Mouse (Mus musculus) limb, embryonic 13.5 days (tissue): ENCODE results near the gene Rock2. TPM values are rescaled to one million over a fixed set of nuclear protein-coding genes. Genes with fewer than 3 reads are reported as not detected.
"Not testable (repeated sequence)": the region's sequence is repeated elsewhere in the genome, so short reads cannot be mapped to it uniquely, and the experiment has no call there.

Experiments used
- ATAC-seq: fragments of 200-750 bp; cut with Nextera tagmentation; 2 replicates; pipeline ENCODE4 v1.8.0; 2017; ENCODE audit warnings: low read depth, moderate number of reproducible peaks, moderate TSS enrichment; ENCODE audit not compliant: low FRiP score
- H3K27ac ChIP-seq: fragments of 300-500 bp; sonication (generic); 2 replicates; pipeline ENCODE4 v1.5.1; 2015; ENCODE audit warnings: inconsistent platforms, mild to moderate bottlenecking, moderate library complexity
- H3K27me3 ChIP-seq: fragments of 300-500 bp; sonication (generic); 2 replicates; pipeline ENCODE4 v1.6.1; 2015; ENCODE audit warnings: mild to moderate bottlenecking, inconsistent platforms
- H3K36me3 ChIP-seq: fragments of 300-500 bp; sonication (generic); 2 replicates; pipeline ENCODE4 v1.6.1; 2015; ENCODE audit warnings: inconsistent platforms, mild to moderate bottlenecking, moderate library complexity
- H3K4me1 ChIP-seq: fragments of 300-500 bp; sonication (generic); 2 replicates; pipeline ENCODE4 v1.6.1; 2015; ENCODE audit warnings: inconsistent platforms
- H3K4me2 ChIP-seq: fragments of 300-500 bp; sonication (generic); replicated peaks from 2 replicates; pipeline ENCODE4 v1.6.1; 2015; ENCODE audit warnings: inconsistent platforms, mild to moderate bottlenecking, moderate library complexity
- H3K4me3 ChIP-seq: fragments of 300-500 bp; sonication (generic); 2 replicates; pipeline ENCODE4 v1.5.1; 2015; ENCODE audit warnings: moderate library complexity, mild to moderate bottlenecking, inconsistent platforms
- H3K9ac ChIP-seq: fragments of 300-500 bp; sonication (generic); 2 replicates; pipeline ENCODE4 v1.6.1; 2015; ENCODE audit warnings: mild to moderate bottlenecking, inconsistent platforms
- H3K9me3 ChIP-seq: fragments of 300-500 bp; sonication (generic); 2 replicates; pipeline ENCODE4 v1.6.1; 2016; ENCODE audit warnings: inconsistent platforms
- WGBS: fragments of 180-500 bp; shearing (Covaris S2); methylation state at CpG from one replicate; pipeline ENCODE4 v1.1.7; 2015; 5-methylcytosine and 5-hydroxymethylcytosine counted together
- polyA plus RNA-seq: library from polyadenylated mRNA; unstranded; fragments of >200 nt; fragmentation: Nextera tagmentation; extraction: Ambion mirVana; gene quantifications from 2 replicates; pipeline ENCODE4 v1.2.1, GENCODE M21; 2015

Gene Rock2
- polyA plus RNA-seq, 1 experiment from 2014 or later = 14.9 TPM

DNA sequence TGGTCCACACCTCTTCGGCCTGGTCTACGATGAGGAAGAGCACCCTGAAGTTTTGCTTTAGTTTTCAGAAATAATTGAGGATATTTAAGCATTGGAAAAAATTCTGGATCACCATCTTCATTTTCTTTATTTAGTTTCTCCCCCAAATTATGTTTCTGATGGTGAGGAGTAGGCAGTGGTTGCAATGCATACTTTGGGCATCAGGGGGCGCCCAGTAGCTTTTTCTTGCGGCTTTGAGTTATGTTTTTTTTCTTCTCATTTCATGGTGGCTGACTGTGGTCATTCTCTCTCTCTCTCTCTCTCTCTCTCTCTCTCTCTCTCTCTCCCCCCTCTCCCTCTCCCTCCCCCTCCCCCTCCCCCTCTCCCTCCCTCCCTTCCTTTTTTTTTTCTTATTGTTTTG is 123.8 kb downstream of the Rock2 start:
- Histone ChIP-seq H3K4me1 (no peaks in the 10 kb centered on the region), H3K27ac (no peak overlapping the region), H3K36me3 (no peaks in the 10 kb centered on the region), H3K9me3 (peaks cover 2% of the 10 kb centered on the region; the same call in 1 of the 2 replicates), H3K4me3 (no peak overlapping the region), H3K27me3 (no peaks in the 10 kb centered on the region), H3K9ac (no peak overlapping the region), H3K4me2 (no peak overlapping the region)
- no peak for ATAC-seq
- 36% methylated on average over 4 of the region's 4 CpGs for WGBS

DNA sequence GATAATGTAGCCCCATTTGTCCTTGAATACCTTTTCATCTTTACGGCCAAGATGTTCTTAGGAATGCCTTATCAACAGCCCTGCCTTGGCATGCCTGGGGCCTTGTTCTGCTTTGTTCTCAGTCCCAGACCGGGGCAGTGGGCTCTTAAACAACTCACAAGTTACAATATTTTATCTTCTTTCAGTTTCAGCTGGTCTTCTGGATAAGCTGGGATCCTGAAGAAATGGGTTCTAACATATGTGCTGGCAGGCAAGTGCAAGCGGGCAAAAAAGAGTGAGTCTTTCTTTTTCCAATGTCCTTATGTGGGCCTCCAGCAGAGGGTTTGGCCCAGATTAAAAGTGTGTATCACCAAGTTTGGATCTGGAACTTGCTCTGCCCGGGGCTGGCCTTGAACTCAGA is 126.4 kb downstream of the Rock2 start:
- H3K27me3 ChIP-seq, H3K9me3 ChIP-seq, H3K9ac ChIP-seq, ATAC-seq, H3K4me1 ChIP-seq, H3K4me3 ChIP-seq, H3K27ac ChIP-seq, H3K36me3 ChIP-seq, H3K4me2 ChIP-seq: not testable (repeated sequence)
- 87% methylated on average over 4 of the region's 4 CpGs for WGBS

GRCm38 (mm10) chr12:17022145-17022544 is 127.5 kb downstream of the Rock2 start:
- no peak overlapping the region for H3K27ac ChIP-seq
- no peaks in the 10 kb centered on the region for H3K36me3 ChIP-seq
- no peaks in the 10 kb centered on the region for H3K4me1 ChIP-seq
- peaks cover 5% of the 10 kb centered on the region; the same call in 1 of the 2 replicates for H3K9me3 ChIP-seq
- no peak overlapping the region for H3K4me3 ChIP-seq
- no peak overlapping the region for H3K9ac ChIP-seq
- no peak for ATAC-seq
- no peak overlapping the region for H3K4me2 ChIP-seq
- WGBS = 80% methylated on average over 4 of the region's 4 CpGs
- no peaks in the 10 kb centered on the region for H3K27me3 ChIP-seq

DNA sequence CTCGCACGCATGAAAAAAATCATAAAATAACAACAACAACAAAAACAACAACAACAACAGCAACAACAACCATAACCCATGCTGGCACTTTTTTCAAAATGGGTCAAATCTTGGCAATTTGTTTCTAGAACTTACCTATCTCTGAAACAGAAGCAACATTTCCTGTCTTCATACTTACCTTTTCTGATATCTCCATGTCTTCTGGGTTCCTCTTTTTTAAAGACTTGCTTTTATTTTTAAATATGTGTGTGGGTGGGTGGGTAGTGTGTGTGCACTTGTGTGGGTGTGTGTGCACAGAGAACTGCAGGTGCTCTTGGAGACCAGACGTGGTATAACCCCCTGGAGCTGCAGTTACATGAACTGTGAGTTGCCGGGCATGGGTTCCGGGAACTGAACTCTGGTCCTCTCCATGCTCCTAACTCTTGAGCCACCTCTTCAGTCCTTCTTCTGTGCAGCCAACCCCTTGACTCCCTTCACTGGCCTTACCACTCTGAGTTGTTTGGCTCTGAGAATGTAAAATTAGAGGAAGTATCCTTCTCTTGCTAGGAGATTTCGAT is 129.9 kb downstream of the Rock2 start:
- no peaks in the 10 kb centered on the region for H3K4me1 ChIP-seq
- no peak for ATAC-seq
- 91% methylated on average over 6 of the region's 6 CpGs for WGBS
- H3K4me3 ChIP-seq = no peak overlapping the region
- H3K27me3 ChIP-seq = no peaks in the 10 kb centered on the region
- no peaks in the 10 kb centered on the region for H3K36me3 ChIP-seq
- no peak overlapping the region for H3K27ac ChIP-seq
- H3K4me2 ChIP-seq = no peak overlapping the region
- H3K9me3 ChIP-seq = peaks cover 5% of the 10 kb centered on the region; the same call in 1 of the 2 replicates
- no peak overlapping the region for H3K9ac ChIP-seq

- Histone ChIP-seq H3K27me3 (0 out of 2 replicates have a peak, but pooled peaks cover 4% of the 10 kb centered on the region), H3K9me3 (no peaks in the 10 kb centered on the region; the same call in 1 of the 2 replicates), H3K4me2 (no peak overlapping the region), H3K36me3 (no peaks in the 10 kb centered on the region), H3K9ac (no peak overlapping the region), H3K4me3 (no peak overlapping the region), H3K4me1 (peaks cover 8% of the 10 kb centered on the region; the same call in 1 of the 2 replicates), H3K27ac (no peak overlapping the region)
- no peak for ATAC-seq
- WGBS = 40% methylated on average over 13 of the region's 13 CpGs
Observed at GRCm38 (mm10) chr12:17032694-17033463, 138.2 kb downstream of the Rock2 start.

DNA sequence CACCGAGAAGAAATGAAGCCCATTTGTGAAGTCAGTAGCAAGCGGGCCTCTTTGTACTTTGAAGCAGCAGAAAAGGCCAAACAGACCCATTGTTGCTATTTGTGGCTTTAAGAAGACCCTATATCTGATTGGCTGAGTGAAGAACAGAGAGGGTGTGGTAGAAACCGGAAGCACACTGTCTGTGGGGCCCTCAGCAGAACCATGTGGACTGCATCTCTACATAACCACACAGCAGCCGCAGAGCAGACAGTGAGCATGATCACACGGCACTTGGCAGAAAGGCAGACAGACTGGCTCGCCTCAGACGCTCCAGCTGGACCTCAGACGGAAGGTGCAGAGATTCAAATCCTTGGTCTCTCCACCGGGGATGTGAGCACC is 138.8 kb downstream of the Rock2 start:
- no peak overlapping the region for H3K27ac ChIP-seq
- H3K9ac ChIP-seq = no peak overlapping the region
- H3K4me1 ChIP-seq = peaks cover 8% of the 10 kb centered on the region; the same call in 1 of the 2 replicates
- no peaks in the 10 kb centered on the region for H3K36me3 ChIP-seq
- 78% methylated on average over 9 of the region's 9 CpGs for WGBS
- no peak overlapping the region for H3K4me3 ChIP-seq
- no peaks in the 10 kb centered on the region; the same call in 1 of the 2 replicates for H3K9me3 ChIP-seq
- ATAC-seq = no peak
- H3K27me3 ChIP-seq = 0 out of 2 replicates have a peak, but pooled peaks cover 4% of the 10 kb centered on the region
- no peak overlapping the region for H3K4me2 ChIP-seq

DNA sequence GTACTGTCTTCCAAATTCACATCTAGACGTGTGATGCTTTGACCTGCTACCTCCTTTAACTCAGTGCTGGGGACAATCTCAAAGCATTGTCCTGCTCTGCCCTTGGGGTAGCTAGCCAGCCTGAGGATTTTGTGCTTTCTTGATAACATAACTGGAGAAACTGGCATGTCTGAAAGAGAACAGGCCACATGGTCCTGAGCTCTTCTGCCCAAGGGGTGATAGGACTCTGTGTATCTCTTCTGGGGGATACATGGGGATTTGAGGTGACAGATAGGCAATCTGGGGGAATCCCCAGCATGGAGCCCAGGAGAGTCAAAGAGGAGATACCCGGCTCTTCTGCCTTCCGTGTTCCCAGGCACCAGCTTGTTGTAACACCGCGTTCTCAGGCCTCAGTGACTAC is 140.0 kb downstream of the Rock2 start:
- WGBS = 71% methylated on average over 5 of the region's 5 CpGs

GRCm38 (mm10) chr12:17035128-17035527 is 140.4 kb downstream of the Rock2 start:
- Histone ChIP-seq H3K9me3 (no peaks in the 10 kb centered on the region), H3K36me3 (no peaks in the 10 kb centered on the region), H3K4me3 (no peak overlapping the region), H3K4me1 (peaks cover 8% of the 10 kb centered on the region; the same call in 1 of the 2 replicates), H3K9ac (no peak overlapping the region), H3K4me2 (no peak overlapping the region), H3K27me3 (0 out of 2 replicates have a peak, but pooled peaks cover 4% of the 10 kb centered on the region), H3K27ac (no peak overlapping the region)
- no peak; the same call in 1 of the 2 replicates for ATAC-seq
- 65% methylated on average over 2 of the region's 2 CpGs for WGBS

More for the DNA sequence above, 140.0 kb downstream of the Rock2 start:
- Histone ChIP-seq H3K9me3 (no peaks in the 10 kb centered on the region), H3K9ac (no peak overlapping the region), H3K27me3 (0 out of 2 replicates have a peak, but pooled peaks cover 4% of the 10 kb centered on the region), H3K4me2 (no peak overlapping the region), H3K4me1 (peaks cover 8% of the 10 kb centered on the region; the same call in 1 of the 2 replicates), H3K27ac (no peak overlapping the region), H3K36me3 (no peaks in the 10 kb centered on the region), H3K4me3 (no peak overlapping the region)
- no peak for ATAC-seq

- H3K4me3 ChIP-seq = no peak overlapping the region
- H3K27me3 ChIP-seq = 0 out of 2 replicates have a peak, but pooled peaks cover under 1% of the 10 kb centered on the region
- WGBS = 45% methylated on average over 9 of the region's 9 CpGs
- H3K36me3 ChIP-seq = no peaks in the 10 kb centered on the region
- H3K9ac ChIP-seq = no peak overlapping the region
- ATAC-seq = no peak
- peaks cover 8% of the 10 kb centered on the region; the same call in 1 of the 2 replicates for H3K4me1 ChIP-seq
- no peak overlapping the region for H3K4me2 ChIP-seq
- H3K9me3 ChIP-seq = no peaks in the 10 kb centered on the region
- H3K27ac ChIP-seq = no peak overlapping the region
Observed at GRCm38 (mm10) chr12:17036532-17036931, 141.8 kb downstream of the Rock2 start.

DNA sequence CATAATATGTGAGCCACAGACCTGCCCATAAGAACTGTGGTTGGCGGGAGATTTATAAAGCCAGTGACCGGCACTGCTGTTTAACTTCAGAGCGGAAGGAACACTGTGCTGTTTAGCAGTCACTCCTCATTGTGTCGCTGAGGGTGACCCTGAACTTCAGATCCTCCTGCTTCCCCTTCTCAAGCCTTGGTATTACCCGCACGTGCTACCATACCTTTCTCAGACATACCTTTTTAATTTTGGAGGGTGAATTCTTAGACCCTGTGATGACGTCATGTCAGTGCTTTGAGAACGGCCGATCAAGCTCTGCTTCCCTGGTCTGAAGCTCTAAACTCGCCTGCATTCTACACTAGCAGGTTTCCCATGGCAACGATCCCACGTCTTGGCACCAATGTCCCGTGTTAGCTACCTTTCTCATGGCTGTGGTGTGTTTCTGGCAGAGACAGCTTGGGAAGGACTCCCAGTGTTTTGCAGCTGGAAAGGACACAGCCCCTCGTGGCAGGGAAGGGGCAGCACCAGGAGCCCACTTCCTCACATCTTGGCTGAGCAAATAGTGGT is 142.4 kb downstream of the Rock2 start:
- 0 out of 2 replicates have a peak, but pooled peaks have one; percentile 18 for ATAC-seq
- Histone ChIP-seq H3K4me3 (no peak overlapping the region), H3K27ac (no peak overlapping the region), H3K36me3 (no peaks in the 10 kb centered on the region), H3K9me3 (no peaks in the 10 kb centered on the region), H3K4me2 (no peak overlapping the region; the same call in 1 of the 2 replicates), H3K9ac (no peak overlapping the region), H3K27me3 (no peaks in the 10 kb centered on the region), H3K4me1 (peaks cover 8% of the 10 kb centered on the region; the same call in 1 of the 2 replicates)
- 40% methylated on average over 14 of the region's 14 CpGs for WGBS
